Mouse (Mus musculus) embryonic stem cell, embryonic (primary cell): ENCODE results near the gene Pebp1.

Experiments used
- CTCF ChIA-PET, 4 experiments: fragments of 300-600 bp in 2 of 4; fragments of 350-600 bp in 2 of 4; sonication (Branson Sonifier 250); formaldehyde crosslinking; loops; one replicate each; lab custom pipeline; 2022; ENCODE audit warnings: inconsistent platforms in 2 of 4; lab: Charles Lee
- POLR2A ChIA-PET, 4 experiments: fragments of 300-600 bp in 2 of 4; fragments of 350-600 bp in 2 of 4; sonication (Branson Sonifier 250); formaldehyde crosslinking; loops; one replicate each; lab custom pipeline; 2022; ENCODE audit warnings: antibody characterized with exemption in 4 of 4, inconsistent platforms in 1 of 4; lab: Charles Lee

Gene Pebp1

DNA sequence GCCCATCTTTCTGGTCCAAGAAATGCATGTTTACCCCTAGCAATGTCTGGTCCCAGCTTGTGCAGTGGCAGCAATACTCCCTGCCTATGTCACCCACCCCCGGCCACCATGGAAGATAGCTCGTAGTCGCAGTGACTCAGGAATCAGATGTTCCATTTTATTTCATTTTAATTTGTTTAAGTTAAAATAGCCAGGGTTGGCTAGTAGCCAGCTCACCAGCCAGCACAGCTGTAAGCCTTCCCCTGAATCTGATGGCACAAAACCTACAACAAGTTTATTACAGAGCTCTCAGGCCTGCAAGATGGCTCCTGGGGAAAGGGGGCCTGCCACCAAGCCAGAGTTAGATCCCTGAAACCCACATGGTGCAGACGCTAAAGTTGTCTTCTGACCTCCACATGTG is 48.3 kb downstream of the Pebp1 start:
- ChIA-PET CTCF (interaction anchor here in 2 of 4 experiments (0.5 to 0.7 kb wide), 2 partner anchors 12 kb away, joined by 3 read pairs; no protein-coding TSS in a partner anchor), POLR2A (interaction anchor here in 1 of 4 experiments (1.3 kb wide), 1 partner anchor 10 kb away, joined by 3 read pairs; no protein-coding TSS in a partner anchor)

DNA sequence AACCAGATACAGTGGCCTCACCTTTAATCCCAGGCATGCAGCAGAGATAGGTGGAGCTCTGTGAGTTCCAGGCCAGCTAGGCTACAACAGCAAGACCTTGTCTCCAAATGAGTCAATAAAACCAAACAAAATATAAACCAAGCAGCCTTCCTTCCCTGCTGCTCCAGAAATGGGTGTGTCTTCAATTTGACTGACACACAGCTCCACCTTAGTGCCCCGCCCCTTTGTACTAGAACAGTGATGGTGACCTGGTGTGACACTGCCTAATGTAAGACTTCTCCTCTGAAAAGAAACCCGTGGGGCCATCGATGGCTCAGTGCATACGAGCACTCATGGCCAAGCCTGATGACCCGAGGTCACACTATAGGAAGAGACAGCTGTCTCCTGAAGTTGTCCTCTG is 50.9 kb downstream of the Pebp1 start:
- CTCF ChIA-PET, result no interaction called here
- POLR2A ChIA-PET, result interaction anchor here in 1 of 4 experiments (0.6 kb wide), 1 partner anchor 78 kb away, joined by 3 read pairs; no protein-coding TSS in a partner anchor
